Mouse (Mus musculus) myocyte (in vitro differentiated cells): ENCODE measurements at regions not wholly inside any gene's neighbourhood (a gene's known extent, or its start where the extent isn't known, plus 50 kb on each side); places are given as distances from the start of the nearest gene placed in this dataset.

Experiments used
- H3K27me3 ChIP-seq: one replicate; pipeline ENCODE4 v1.6.1; 2011; ENCODE audit not compliant: control insufficient read depth, insufficient read depth, insufficient read length
- H3K36me3 ChIP-seq: one replicate; pipeline ENCODE4 v1.6.1; 2011; ENCODE audit not compliant: control insufficient read depth, insufficient read depth
- H3K4me2 ChIP-seq: one replicate; pipeline ENCODE4 v1.6.1; 2011; ENCODE audit warnings: low read depth, control low read depth
- H3K4me3 ChIP-seq: one replicate; pipeline ENCODE4 v1.5.1; 2011; ENCODE audit warnings: mild to moderate bottlenecking, control low read depth, moderate library complexity
- H3K79me2 ChIP-seq: one replicate; pipeline ENCODE4 v1.6.1; 2011; ENCODE audit not compliant: control insufficient read depth, insufficient read depth
- H3ac ChIP-seq: one replicate; pipeline ENCODE4 v1.6.1; 2011; ENCODE audit not compliant: control insufficient read depth, insufficient read length
- CEBPB ChIP-seq: IDR thresholded peaks from 2 replicates; pipeline ENCODE4 v1.6.1; 2011; ENCODE audit warnings: mild to moderate bottlenecking, moderate library complexity; ENCODE audit not compliant: poor library complexity, insufficient read depth, severe bottlenecking
- E2F4 ChIP-seq: IDR thresholded peaks from one replicate; pipeline ENCODE4 v1.6.1; 2011; ENCODE audit warnings: mild to moderate bottlenecking, control low read depth, moderate library complexity; ENCODE audit not compliant: insufficient read depth
- MAX ChIP-seq: IDR thresholded peaks from one replicate; pipeline ENCODE4 v1.6.1; 2011; ENCODE audit warnings: low read depth, mild to moderate bottlenecking, control low read depth
- MYOD1 ChIP-seq, 3 experiments: IDR thresholded peaks; one replicate each; pipeline ENCODE4 v1.6.1; 2011; ENCODE audit warnings: control low read depth in 2 of 3, low read depth in 2 of 3, mild to moderate bottlenecking in 2 of 3, moderate library complexity in 1 of 3; ENCODE audit not compliant: insufficient read length in 2 of 3, control insufficient read depth in 1 of 3
- MYOG ChIP-seq, 3 experiments: IDR thresholded peaks; one replicate each; pipeline ENCODE4 v1.6.1; 2011; ENCODE audit warnings: control low read depth in 2 of 3, low read depth in 2 of 3, mild to moderate bottlenecking in 2 of 3; ENCODE audit not compliant: insufficient read length in 2 of 3, control insufficient read depth in 1 of 3, insufficient read depth in 1 of 3
- POLR2A ChIP-seq: IDR thresholded peaks from one replicate; pipeline ENCODE4 v1.6.1; 2011; ENCODE audit warnings: low read depth, mild to moderate bottlenecking, control low read depth, moderate library complexity; ENCODE audit not compliant: insufficient read length
- POLR2AphosphoS2 ChIP-seq: IDR thresholded peaks from one replicate; pipeline ENCODE4 v1.6.1; 2011; ENCODE audit warnings: low read depth, control low read depth; ENCODE audit not compliant: insufficient read length
- REST ChIP-seq: IDR thresholded peaks from one replicate; pipeline ENCODE4 v1.6.1; 2011; ENCODE audit warnings: mild to moderate bottlenecking, control low read depth, moderate library complexity; ENCODE audit not compliant: insufficient read depth, insufficient read length
- SRF ChIP-seq: IDR thresholded peaks from one replicate; pipeline ENCODE4 v1.6.1; 2011; ENCODE audit warnings: low read depth; ENCODE audit not compliant: control insufficient read depth, insufficient read length
- TCF12 ChIP-seq: IDR thresholded peaks from one replicate; pipeline ENCODE4 v1.6.1; 2011; ENCODE audit warnings: mild to moderate bottlenecking, control low read depth; ENCODE audit not compliant: poor library complexity, insufficient read depth, severe bottlenecking
- TCF3 ChIP-seq: IDR thresholded peaks from one replicate; pipeline ENCODE4 v1.6.1; 2011; ENCODE audit warnings: low read depth, control low read depth; ENCODE audit not compliant: insufficient read length
- USF1 ChIP-seq: IDR thresholded peaks from one replicate; pipeline ENCODE4 v1.6.1; 2011; ENCODE audit warnings: low read depth, mild to moderate bottlenecking, control low read depth, moderate library complexity

DNA sequence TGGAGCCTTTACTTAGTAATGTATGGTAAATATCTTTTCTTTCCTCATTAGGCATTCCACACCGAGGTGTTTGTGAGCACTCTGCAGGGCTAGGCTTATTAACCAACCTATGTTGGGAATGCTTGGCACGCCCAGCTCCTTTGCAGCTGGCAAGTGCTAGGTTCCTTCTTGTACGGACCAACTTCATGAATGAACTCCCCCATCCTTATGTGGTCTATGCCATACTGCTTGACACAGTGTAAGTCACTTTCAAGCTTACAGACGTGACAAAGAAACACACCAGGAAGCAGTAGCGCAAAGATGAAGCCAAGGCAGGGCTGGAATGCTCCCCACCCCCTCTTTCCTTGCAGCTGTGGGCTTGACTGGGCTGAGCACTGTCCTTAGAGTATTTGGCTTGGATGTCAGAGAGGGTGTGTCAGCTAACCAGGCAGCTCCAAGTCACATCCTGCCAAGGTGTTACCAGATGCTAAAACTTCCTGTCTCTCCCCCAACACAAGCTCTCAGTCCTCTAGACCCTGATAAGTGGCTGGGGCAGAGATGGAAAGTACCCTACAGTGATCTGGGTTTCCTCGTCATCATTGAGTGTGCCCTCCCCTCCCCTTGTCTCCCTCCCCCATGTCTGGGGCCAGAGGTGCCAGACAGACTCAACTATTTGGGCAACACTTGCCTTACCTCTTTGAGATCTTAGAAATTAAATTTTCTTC lies 95.6 kb upstream of the Thpo start:
- TF ChIP-seq MAX (no peak), MYOD1 (IDR thresholded peaks at IDR 0.05; ENCODE audit: control insufficient read depth in 1 of 3, insufficient read length in 2 of 3, low read depth in 2 of 3) (no peak), E2F4 (no peak), MYOG (IDR thresholded peaks at IDR 0.05; ENCODE audit: control insufficient read depth in 1 of 3, insufficient read depth in 1 of 3, insufficient read length in 2 of 3, low read depth in 2 of 3) (no peak), TCF12 (no peak), TCF3 (no peak), CEBPB (no peak), POLR2AphosphoS2 (no peak), SRF (no peak)
- Histone ChIP-seq H3K79me2 (no peaks in the 10 kb centered on the region), H3K4me3 (no peak overlapping the region), H3K36me3 (no peaks in the 10 kb centered on the region), H3ac (no peak overlapping the region), H3K27me3 (no peaks in the 10 kb centered on the region), H3K4me2 (no peak overlapping the region)

DNA sequence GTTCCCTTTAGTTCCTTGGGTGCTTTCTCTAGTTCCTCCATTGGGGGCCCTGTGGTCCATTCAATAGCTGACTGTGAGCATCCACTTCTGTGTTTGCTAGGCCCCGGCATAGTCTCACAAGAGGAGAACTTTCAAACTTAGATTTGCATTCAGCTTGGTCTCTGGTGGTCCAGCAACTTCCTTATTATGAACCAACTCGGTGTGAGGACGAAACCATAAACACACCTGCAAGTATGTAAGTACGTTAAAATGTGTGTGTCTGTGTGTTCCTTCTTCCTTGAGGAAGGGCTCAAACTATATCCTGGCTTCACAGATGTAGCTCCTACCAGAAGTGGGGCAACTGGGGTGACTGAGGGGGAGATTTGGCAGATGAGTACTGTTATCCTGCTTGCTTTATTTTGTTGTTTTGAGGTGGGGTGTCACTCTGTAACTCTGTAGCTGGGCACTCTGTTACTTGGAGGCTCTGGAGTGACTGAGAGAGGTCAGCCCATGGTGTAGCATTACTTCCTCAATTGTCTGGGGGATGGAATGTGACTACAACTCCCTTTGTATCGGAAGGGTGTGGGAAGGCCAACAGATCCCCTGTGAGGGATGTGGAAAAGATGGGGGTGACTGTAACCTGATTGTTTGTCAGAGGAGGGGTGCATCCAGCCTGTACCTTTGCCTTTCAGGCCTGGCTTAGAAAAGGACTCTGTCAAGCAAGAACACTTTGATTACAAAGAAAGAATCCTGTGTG lies 94.9 kb upstream of the Thpo start:
- Histone ChIP-seq H3K4me2 (no peak overlapping the region), H3K79me2 (no peaks in the 10 kb centered on the region), H3K36me3 (no peaks in the 10 kb centered on the region), H3ac (no peak overlapping the region), H3K27me3 (no peaks in the 10 kb centered on the region), H3K4me3 (no peak overlapping the region)
- TF ChIP-seq POLR2AphosphoS2: no peak
- no peak for TF ChIP-seq E2F4
- TF ChIP-seq REST: no peak
- TF ChIP-seq TCF3: no peak
- no peak for TF ChIP-seq MAX

DNA sequence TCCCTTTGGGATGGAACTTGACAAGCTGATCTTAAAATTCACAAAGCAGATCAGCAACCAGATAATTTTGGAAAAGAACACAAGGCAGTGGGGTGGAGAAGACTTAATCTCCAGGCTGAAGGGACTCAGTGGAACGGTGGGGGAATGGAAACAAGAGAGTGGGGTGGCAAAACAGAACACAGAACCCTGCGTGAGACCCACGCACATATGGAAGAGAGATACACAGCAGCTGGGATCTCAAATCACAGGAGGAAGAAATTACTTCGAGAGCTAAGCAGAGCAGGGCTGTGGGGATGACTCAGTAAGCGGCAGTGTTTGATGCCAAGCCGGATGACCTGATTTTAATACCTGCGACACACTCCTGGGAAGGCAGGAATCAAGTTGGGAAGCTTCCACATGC lies 89.9 kb upstream of the Thpo start:
- TF ChIP-seq REST: no peak
- no peaks in the 10 kb centered on the region for H3K79me2 ChIP-seq
- no peak overlapping the region for H3K4me3 ChIP-seq
- H3K36me3 ChIP-seq: no peaks in the 10 kb centered on the region
- H3ac ChIP-seq: no peak overlapping the region
- no peak overlapping the region for H3K4me2 ChIP-seq
- no peaks in the 10 kb centered on the region for H3K27me3 ChIP-seq

DNA sequence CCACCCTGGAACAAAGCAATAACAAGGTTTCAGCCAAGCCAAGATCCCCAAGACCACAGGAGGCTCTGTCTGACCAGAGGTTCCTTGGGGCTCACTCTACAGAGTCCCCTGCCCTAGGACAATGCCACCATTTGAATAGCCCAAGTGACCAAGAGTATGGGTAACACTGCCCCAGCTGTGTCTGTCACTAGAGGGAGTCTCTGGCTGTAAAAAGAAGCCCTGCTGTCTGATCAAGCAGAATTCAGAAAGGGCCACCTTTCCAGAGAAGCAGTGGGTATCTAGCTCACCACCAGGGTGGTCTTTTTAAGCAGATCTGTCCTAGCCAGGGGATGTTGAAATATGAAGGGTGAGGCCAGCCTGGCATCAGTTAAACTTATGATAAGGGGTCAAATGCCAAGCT lies 86.6 kb upstream of the Thpo start:
- H3K4me3 ChIP-seq: no peak overlapping the region
- TF ChIP-seq USF1: no peak
- TF ChIP-seq E2F4: no peak
- TF ChIP-seq MYOD1 (IDR thresholded peaks at IDR 0.05; ENCODE audit: control insufficient read depth in 1 of 3, insufficient read length in 2 of 3, low read depth in 2 of 3): no peak
- TF ChIP-seq POLR2AphosphoS2: no peak
- TF ChIP-seq MAX: no peak
- no peak for TF ChIP-seq POLR2A
- TF ChIP-seq CEBPB: no peak
- TF ChIP-seq TCF3: no peak
- no peak for TF ChIP-seq MYOG (IDR thresholded peaks at IDR 0.05; ENCODE audit: control insufficient read depth in 1 of 3, insufficient read depth in 1 of 3, insufficient read length in 2 of 3, low read depth in 2 of 3)
- no peak for TF ChIP-seq SRF
- TF ChIP-seq TCF12: no peak
- no peak for TF ChIP-seq REST
- no peaks in the 10 kb centered on the region for H3K27me3 ChIP-seq
- H3K79me2 ChIP-seq: no peaks in the 10 kb centered on the region
- H3K4me2 ChIP-seq: no peak overlapping the region
- H3ac ChIP-seq: no peak overlapping the region
- no peaks in the 10 kb centered on the region for H3K36me3 ChIP-seq

DNA sequence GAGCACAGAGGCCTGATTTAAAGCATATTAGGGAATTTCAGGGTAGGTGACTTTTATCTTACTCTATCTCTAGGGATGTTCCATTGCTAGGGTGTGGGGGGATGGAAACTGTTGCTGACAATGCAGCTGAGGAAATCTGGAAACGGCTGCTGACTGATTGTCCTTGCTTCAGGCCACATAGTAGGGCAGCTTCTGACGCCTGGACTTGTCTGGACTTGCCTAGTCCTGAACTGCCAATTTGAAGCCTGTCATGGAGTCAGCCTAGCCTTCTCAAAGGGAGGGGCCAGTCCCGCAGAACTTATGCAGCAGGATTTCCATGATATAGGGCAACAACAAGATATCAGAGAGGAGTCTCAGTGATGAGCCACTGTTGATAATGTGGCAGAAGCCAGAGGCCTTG lies 85.3 kb upstream of the Thpo start:
- H3K4me2 ChIP-seq: no peak overlapping the region
- H3K27me3 ChIP-seq: no peaks in the 10 kb centered on the region
- H3K79me2 ChIP-seq: no peaks in the 10 kb centered on the region
- no peak overlapping the region for H3ac ChIP-seq
- no peak for TF ChIP-seq TCF12
- TF ChIP-seq TCF3: no peak
- TF ChIP-seq REST: no peak
- no peak for TF ChIP-seq MAX
- TF ChIP-seq E2F4: no peak
- H3K4me3 ChIP-seq: no peak overlapping the region
- H3K36me3 ChIP-seq: no peaks in the 10 kb centered on the region
